Mouse (Mus musculus) urinary bladder, postnatal 4 days (tissue): ENCODE data around the gene Tnfrsf17.
"Not testable (repeated sequence)": the region's sequence is repeated elsewhere in the genome, so short reads cannot be mapped to it uniquely, and the experiment has no call there.

Experiments used
- DNase-seq, 2 experiments: peaks; one replicate each; pipeline ENCODE4 v3.0.0; 2021 to 2022; ENCODE audit warnings: low spot score in 2 of 2

Tnfrsf17 gene

DNA sequence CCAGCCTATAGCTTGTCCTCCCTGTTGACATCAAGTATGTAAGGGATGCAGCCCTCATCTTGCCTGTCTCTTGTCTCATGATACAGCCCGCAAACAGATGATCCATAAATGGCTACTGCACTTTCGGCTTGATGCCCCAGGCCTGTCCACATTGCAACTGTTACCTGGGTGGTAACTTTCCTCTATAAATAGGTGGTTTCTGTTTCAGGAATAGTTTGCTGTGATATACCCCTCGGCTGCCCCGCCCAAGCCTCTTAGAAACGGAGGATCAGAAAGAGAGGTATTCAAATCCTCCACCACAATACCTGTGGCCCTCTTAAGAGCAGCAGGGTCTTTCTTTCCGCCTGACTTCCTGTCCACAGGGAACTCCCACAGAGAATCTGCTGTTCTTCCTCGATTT is at the start of gene Tnfrsf17:
Gene Tnfrsf17, plus strand, starts transcription at position 301 of the 400 bp plus-strand sequence.
- no peak for DNase-seq

DNA sequence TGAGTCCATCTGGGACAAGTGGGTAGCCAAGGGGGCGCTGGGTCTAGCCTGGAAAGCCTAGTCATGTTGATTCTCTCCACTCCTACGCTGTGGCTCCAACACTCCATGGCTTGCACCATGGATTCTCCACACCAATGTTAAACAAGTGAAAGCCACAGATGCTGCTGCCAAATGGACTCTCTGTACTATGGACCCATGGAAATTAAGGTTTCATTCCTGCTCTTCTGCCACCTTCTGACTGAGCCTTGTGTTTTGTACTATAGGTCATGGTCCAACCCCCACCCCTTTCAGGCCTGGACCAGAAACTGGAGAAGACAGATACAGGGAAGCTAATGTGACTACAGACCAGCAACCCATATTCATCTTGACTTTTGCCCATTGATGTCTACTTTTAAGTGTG is 47.1 kb upstream of the Tnfrsf17 start:
- no peak for DNase-seq

DNA sequence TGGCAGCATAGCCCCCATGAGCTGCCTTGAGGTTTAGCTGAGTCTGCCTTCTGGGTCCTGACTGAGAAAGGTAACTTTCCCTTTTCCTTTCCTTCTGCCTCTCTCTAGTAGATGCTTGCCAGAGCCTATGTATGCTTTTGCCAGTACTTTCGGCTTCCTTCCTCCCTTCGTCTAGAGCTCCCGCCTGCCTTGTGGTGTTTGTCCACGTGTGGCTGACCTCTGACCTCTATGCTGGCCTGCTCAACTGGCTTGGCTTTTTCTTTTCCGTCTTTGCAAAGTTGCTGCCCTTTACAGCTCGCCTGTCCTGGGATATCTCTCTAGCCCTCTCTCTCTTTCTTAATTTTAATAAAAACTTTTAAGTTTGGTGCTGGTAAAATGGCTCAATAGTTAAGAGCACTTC is 43.8 kb upstream of the Tnfrsf17 start:
- DNase-seq: no peak

DNA sequence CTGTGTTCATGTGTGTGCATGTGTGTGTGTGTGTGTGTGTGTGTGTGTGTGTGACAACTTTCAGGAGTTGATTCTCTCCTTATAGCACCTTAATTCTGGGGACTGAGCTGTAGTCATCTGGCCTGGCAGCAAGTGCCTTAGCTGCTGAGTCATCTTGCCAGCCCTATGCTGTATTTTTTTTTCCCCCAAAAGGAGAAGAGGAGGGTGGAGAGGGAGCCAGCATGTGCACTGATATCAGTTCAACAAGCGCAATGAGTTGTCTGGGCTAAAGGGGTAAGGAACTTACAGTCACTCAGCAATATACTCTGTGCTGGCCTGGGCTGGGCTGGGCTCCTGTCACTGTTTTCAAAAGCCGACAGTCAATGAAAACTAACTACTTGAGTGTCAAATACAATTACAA is 43.0 kb upstream of the Tnfrsf17 start:
- no peak for DNase-seq

DNA sequence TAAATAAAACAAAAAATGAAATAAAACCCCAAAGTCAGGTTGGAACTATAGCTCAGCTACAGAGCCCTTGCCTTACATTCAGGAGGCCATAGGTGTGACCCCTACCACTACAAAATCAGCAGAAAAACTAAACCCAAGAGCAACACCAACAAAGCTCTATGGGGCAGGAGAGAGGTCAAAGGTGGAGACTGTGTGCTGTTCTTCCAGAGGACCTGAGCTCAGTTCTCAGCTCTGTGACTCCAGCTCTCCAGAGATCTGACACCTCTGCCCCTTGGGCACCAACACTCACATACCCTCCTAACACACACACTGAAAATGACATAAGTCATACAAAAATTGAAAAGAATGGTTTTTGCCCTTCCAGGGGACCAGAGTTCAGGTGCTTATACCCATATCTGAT is 42.5 kb upstream of the Tnfrsf17 start:
- no peak for DNase-seq

DNA sequence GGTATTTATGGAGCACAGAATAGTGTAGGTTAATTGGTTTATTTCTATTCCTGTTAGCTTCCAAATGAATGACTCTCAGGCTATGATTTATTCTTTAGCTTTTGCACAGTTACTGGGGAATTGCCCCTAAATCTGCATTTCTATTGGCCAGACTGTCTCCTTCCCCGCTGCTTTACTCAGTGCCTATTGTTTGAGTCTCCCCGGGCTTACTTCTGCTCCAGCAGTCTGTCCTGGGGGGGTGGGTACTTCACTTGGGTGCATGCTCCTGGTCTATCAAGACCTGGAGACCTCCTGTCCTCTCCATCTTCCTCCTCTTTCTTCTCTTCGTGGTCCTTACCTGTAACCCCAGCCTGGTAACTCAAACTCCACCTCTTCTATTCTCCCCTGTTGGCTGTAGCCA is 36.7 kb upstream of the Tnfrsf17 start:
- DNase-seq: no peak

DNA sequence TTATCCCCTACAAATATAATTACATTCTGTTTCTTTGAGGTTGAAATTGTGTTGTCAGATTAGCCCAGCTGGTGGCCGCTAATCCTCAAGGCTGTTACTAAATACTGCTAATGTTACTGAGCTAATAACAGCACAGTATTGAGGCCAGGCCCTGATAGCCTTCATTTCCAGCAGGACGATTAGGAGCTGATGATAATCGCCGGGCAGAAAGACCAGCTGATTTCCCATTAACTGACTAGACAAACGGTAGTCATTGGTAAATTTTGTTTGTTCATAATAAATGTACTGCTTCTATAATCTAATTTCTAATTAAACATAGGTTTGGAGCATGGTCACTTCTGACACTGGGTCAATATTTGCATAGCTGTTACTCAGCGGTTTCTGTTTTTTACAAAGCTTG is 34.8 kb upstream of the Tnfrsf17 start:
- no peak for DNase-seq

DNA sequence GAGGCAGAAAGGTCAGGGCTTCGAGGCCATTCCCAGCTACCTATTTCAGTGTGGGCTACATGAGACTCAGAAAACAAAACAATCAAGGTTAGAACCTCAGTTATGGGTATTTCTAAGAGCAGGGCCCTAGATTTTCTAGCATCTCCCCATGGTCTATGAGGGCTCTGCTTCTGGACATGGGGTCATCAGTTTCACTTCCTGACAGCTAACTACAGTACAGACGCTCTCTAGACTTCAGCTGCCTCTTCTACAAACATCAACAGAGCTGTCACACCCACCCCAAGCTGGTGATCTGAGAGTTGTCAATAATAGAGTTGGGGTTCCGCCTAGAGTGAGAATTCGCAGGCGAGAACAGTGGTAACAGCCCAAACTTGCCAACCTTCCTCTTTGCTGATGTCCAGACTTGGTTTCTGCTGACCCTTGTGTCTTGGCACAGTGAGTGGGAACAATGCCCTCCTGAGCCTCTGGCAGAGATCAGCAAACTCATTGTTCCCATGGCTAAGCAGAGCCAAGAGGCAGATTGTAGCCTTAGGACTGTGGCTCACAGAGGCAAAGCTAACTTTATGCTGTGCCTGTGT is 30.9 kb upstream of the Tnfrsf17 start:
- DNase-seq: no peak

DNA sequence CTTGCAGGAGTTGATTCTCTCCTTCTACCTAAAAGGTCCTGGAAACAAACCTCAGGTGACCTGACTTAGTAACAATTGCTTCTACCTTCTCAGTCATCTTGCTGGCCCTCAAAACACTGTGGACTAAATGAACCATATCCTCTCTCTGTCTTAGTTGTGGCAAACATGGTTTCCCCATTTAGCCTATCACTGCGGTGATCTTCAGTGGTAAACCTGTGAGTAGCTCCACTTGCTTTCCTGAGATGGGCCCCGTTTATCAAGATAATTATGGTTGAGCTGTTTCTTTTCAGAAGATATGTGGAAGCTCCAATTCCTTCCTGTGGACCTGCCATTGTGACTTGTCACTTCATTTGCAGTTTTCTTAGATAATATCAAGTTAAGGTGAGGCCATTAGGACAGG is 28.7 kb upstream of the Tnfrsf17 start:
- no peak for DNase-seq

DNA sequence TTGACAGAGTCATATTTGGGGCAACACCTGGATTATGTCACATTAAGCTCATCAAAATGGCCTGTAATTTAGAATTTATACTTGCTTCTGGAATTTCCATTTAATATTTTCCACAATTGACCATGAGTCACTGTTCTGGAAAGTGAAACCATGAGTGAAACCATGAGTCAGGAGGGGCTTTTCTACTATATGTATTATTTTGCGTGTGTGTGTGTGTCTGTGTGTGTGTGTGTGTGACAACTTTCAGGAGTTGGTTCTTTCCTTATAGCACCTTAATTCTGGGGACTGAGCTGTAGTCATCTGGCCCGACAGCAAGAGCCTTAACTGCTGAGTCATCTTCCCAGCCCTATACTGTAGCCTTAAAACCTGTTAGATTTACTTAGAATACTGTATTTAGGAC is 27.7 kb upstream of the Tnfrsf17 start:
- no peak for DNase-seq

DNA sequence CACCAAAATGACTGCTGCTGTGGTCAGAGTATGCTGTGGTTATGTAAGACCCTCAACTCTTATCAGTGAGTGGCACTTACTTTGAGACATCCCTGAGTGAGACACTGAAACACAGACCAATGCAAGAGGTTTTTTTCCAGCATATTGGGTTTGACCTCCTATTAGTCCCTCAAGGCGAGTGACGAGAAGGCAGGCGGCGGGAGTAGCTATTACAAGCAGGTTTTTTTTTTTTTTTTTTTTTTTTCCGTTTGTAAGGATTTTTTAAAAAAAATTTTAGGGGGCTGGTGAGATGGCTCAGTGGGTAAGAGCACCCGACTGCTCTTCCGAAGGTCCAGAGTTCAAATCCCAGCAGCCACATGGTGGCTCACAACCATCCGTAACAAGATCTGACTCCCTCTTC is 24.7 kb upstream of the Tnfrsf17 start:
- DNase-seq: not testable (repeated sequence)

DNA sequence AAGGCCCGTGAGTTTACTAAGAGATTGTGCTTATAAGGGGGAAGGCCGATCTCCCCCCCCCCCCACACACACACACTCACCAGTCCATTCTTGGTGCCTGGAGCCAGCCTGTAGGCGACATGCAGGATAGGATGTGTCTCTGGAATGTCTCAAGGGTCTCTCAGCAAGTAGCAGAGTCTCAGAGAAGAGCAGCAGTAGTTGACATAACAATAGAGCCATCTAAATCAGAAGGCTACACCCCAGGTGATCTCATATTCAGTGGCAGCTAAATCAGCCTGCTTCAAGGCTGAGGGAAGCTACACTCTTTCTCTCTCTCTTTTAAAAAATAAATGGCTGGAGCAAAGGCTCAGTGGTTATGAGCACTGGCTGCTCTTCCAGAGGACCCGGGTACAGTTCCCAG is 18.0 kb upstream of the Tnfrsf17 start:
- not testable (repeated sequence) for DNase-seq

DNA sequence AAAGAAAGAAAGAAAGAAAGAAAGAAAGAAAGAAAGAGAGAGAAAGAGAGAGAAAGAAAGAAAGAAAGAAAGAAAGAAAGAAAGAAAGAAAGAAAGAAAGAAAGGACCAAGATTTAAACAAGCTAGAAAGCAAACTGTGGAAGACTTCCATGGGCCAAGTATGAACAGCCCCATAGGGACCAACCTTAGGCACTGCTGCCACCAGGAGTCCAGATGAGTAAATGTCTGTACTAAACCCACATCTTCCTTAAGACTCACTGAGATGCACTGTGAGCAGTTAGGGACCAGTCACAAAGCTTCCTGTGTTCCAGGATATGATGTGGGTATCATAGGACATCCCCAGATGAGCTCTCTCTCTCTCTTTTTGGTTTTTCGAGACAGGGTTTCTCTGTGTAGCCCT is 15.9 kb upstream of the Tnfrsf17 start:
- DNase-seq: not testable (repeated sequence)

DNA sequence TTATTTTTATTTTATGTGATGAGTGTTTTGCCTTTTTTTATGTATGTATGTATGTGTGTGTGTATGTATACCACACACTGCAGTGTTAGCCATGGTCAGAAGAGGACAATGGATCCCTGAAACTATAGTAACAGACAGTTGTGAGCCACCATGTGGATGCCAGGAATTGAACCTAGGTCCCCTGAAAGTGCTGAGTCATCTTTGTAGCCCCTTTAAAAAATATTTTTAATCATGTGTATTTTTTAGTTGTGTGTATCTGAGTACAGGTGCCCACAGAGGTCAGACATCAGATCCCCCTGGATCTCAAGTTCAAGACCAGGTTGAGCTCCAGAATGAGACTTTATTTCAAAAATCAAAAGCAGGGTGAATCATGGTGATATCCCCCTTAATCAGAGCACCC is 9.9 kb upstream of the Tnfrsf17 start:
- DNase-seq: no peak

DNA sequence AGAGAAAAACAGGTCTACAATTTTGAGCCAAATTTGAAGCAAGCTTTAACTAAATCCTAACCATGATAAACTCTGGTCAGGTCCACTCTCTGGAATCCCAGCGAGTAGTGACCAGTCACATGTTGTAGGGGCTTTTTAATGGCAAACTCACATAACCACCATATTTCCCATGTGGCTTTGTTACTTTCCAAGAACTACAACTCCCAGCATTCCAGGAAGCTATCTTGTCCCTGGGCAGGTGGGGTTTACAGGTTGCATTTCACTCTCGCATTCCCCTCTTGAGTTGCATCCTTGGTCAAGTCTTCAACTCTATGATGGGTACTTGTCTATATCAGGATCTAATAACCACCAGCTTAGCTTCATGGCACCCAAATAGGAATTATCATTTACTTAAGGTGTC is 8.1 kb upstream of the Tnfrsf17 start:
- DNase-seq: no peak

DNA sequence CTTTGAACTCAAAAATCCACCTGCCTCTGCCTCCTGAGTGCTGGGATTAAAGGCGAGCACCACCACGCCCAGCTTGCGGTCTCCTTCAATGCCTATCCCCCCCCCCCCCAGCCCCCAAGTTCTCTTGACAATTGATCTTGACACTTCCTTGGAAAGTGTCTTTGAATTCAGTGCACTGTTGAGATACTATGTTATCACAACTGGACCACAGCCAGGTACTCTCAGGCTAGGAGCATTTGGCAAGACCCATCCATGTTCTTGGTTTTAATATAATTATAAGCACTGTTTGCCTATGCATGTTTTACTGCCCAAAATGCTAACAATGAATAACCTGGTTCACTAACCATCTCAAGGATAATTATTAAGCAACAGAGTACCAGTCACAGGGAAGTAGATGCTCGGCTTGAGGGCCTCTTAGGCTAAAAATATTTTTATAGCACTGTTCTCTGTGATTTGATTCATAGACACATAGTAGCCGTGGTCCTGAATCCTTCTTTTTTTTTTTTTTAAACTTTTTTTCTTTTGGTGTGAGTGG is 2.2 kb downstream of the Tnfrsf17 start:
- no peak for DNase-seq

DNA sequence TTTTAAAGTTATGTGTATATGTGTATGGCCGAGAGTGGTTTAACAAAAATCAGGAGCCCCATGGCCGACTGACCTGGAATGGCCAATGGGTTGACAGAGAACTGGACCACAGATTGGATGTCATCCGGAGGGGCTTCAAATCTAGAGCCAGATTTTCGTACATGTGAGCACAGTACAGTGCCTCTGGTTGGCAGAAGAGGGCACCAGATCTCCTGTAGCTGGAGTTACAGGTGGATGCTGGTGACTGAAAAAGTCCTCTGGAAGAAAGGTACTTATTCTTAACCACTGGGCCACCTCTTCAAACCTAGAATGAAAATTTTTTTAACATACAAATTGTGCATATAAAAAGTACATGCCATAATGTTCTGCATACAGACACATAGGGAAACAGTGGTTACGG is 3.1 kb downstream of the Tnfrsf17 start:
- DNase-seq: no peak

DNA sequence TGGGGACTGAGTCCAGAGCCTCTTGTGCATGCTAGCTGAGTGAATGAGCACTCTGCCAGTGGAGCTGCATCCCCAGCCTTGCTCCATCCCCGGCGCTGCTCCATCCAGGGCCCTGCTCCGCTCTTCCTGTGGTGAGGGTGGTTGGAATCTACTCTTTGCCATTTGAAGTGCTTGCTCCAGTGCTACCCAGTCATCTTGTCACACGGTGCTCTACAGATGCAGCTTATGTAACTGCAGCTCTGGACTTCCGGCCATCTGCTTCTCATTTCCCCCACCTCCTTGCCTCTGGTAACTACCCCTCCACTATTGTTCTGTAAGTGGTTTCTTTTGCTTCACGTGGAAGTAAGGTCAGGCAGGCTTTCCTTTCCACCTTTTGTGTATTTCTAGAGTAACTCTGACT is 3.7 kb downstream of the Tnfrsf17 start:
- DNase-seq: no peak

DNA sequence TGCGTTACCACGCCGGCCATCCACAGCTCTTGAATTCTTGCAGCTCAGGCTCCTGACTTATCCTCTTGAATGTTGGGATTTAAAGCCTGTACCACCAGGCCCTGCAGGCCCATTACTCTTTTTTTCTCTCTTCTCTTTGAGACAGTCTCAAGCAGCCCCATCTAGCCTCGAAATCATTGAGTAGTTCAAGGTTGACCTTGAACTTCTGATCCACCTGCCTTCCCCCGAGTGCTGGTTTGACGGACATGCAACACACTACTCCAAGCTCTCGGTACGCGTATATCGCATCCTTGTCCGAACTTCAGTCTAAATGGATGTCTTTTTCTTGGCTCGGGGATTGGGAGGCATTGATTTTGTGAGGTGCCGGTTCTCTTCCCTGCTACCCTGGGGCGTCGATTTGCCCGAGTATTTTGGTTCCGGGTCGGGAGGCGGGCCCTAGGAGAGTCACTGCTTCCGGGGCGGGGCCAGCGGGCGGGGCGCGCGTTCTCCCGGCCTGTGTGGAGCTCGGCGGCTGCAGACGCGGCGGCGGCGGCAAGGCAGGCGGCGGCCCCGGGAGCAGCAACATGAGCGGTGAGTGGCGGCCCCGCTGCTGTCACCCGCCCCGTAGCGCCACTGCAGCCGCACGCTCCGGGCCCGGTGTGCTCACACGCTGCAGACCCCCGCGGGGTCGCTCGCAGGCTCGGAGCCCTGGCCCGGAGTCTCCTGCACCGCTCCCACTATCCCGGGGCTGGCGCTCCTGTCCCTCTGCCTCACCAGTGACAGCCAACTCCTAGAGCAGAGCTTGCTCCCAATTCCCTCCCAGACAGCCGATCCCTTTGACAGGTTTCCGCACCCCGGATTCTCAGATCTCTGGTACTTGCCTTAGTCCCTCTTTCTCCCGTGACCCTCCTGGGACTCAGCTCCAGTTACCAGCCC is 9.1 kb downstream of the Tnfrsf17 start, which contains the start of gene Snx29:
Gene Snx29, plus strand, starts transcription at position 500 of the 915 bp plus-strand sequence.
- peak; percentile 95 to 98 for DNase-seq

DNA sequence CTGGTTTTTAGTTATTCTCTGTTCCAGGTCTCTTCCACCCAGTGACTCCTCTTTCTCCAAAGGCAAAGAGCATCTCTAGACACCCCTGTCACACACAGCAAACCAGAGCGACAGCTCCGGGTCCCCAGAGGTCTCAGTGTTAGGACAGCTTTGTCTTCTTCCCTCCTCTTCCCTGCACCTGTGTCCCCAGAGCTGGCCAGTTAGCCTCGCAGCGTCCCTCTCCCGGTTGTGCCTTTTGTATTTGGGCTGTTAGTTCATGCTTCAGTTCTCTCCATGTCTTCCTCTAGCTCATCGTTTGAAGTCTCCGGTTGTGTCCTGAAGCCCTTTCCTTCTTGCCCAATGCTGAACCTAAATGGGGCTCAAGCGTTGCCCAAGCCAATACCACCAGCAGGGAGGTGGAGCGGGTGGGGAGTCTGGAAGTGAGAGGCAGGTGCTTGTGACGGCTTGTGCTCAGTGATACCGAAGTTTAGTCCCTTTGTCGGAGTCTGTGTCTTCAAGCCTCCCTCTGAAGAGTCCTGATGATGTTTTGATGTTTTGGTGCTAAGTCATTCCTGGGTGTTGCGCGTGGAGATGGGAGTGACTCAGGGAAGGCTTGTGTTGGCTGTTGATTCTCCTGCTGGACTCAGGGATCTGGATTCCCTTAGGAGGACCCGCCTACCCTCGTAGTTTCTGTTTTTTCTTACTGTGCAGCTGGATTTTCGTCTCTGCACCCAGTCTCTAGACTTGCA is 9.9 kb downstream of the Tnfrsf17 start:
- no peak for DNase-seq

DNA sequence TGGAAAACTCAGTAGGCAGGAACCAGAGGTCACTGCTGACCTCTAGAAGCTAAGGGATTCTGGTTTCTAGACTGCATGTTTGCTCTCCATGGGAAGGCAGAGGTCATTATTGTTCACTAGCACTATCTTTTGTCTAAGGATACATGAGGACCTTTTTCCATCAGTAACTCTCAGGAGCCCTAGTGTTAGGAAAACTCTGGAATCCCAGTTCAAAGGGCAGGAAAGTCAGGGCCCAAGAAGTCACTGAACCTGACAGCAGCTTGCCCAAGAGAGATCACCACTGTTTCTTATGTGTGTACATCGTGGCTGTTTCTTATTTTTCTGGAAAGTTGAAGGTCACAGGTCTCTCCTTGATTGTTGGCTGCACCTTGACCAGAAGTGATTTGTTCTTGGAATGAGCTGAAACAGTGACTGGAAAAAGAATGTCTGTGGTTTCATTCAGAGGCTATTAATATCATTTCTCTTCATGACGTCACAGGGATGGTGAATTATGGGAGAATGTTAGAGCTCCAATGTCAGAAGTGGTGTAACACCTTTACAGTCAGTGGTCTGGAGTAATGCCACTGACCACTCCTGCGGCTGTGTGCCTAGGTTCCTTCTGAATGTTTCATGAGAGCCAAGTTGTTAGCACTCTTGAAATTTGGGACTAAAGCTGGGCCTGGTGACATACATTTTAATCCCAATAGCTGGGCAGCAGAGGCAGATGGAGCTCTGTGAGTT is 16.6 kb downstream of the Tnfrsf17 start:
- DNase-seq: no peak

DNA sequence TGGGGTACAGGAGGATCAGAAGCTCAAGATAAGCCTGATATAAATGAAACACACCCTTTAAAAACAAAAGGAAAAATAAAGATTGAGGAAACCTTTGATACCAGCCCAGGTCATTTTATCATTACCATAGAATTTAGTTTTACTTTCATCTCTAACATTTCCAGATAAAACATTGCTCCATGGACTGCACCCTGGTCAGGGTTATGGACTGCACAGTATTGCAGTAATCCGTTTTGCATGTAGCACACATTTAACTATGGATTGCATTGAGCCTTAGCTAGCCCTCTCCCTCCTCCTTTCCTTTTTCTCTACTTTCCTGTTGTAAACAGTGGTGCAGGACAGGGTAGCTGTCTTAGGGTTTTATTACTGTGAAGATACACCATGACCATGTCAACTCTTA is 17.4 kb downstream of the Tnfrsf17 start:
- no peak for DNase-seq
